Mouse (Mus musculus): Measurements from ENCODE around the gene Agpat1.

DNA sequence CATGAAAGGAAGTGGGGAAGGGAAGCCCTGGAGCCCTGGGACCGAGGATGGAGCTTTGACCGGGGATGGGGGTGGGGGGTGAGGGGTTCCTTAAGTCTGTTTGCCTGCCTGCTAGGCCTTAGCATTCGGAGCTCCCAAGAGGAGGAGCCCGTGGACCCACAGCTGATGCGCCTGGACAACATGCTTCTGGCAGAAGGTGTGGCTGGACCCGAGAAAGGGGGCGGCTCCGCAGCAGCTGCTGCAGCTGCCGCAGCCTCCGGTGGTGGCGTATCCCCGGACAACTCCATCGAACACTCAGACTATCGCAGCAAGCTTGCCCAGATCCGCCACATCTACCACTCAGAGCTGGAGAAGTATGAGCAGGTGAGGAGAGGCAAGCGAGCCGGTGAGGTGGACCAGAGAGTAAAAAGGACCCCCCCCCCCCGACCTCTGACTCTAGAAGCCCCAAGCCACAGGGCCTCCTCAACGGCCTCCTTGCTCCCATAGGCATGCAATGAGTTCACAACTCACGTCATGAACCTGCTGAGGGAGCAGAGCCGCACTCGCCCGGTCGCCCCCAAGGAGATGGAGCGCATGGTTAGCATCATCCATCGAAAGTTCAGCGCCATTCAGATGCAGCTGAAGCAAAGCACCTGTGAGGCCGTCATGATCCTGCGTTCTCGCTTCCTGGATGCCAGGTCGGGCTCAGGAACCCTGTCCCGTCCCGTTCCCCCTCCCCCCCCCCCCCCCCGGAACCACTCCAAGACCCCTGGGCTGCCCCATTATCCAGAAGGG is 10.1 kb upstream of the Agpat1 start:
- TF ChIP-seq CTCF (IDR thresholded peaks at IDR 0.05; ENCODE audit: insufficient read depth, low read length) (no peak), POLR2A (IDR thresholded peaks at IDR 0.05; ENCODE audit: borderline replicate concordance, extremely low read depth, low read depth, low read length) (no peak)

Data from lung, adult 2 months (tissue).